Mouse (Mus musculus) thymus, postnatal 0 days (tissue): ENCODE data around the gene Nlrc4. TPM values are rescaled to one million over a fixed set of nuclear protein-coding genes. Genes with fewer than 3 reads are reported as not detected.
"Not testable (repeated sequence)": the region's sequence is repeated elsewhere in the genome, so short reads cannot be mapped to it uniquely, and the experiment has no call there.

ENCODE experiments used
- DNase-seq: peaks from one replicate; pipeline ENCODE4 v3.0.0-alpha.2; 2015; ENCODE audit warnings: low spot score
- polyA plus RNA-seq: library from polyadenylated mRNA; unstranded; fragments of >200 nt; fragmentation: Nextera tagmentation; extraction: Ambion mirVana; gene quantifications from 2 replicates; pipeline ENCODE4 v1.2.1, GENCODE M21; 2015

Nlrc4 gene
- polyA plus RNA-seq, result 0.37 and 0.47 TPM in 2 replicates

GRCm38 (mm10) chr17:74458711-74459408 is at the start of gene Nlrc4:
Gene Nlrc4, minus strand, starts transcription at chr17:74459142.
- peak; percentile 19 for DNase-seq

- peak; percentile 11 for DNase-seq
These were observed 49.7 kb upstream of the Nlrc4 start for GRCm38 (mm10) chr17:74508600-74508999.

GRCm38 (mm10) chr17:74507934-74508333 is 49.0 kb upstream of the Nlrc4 start:
- DNase-seq, result no peak

DNA sequence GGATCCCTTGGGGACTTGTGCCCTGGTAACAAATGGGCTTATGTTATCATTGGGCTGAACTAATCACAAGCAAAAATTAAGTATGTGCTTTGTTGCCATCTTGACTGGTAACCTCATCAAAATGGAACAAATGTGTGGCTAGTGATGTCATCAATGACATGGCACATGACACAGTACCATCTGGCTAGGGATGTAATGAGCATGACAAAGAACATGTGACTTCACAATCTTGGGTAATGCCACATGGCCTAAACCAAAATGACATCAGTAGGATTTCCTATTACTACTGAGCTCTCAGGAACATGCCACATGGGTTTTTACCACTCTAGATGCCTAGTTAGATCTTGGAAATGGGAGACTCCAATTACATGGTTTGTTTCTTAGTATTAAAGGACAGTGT is 42.1 kb upstream of the Nlrc4 start:
- no peak for DNase-seq

- DNase-seq, result no peak
These were observed 41.3 kb upstream of the Nlrc4 start for GRCm38 (mm10) chr17:74500204-74500603.

DNA sequence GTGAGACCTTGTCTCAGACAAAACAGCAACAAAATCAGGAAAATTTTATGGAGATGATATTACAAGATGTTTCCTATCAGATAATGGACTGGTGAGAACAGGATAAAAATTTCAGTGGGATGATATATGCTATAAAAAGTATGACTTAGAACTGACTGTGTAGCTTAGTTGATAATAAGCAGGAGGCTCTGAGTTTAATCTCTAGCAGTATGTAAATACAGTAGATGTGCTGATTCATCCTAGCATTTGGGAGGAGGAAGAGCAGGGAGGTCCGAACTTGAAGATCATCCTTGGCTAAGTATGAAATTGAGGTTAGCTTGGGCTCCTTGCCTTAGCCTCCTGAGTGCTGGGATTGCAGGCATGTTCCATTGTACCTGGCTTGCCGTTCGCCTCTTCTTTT is 32.6 kb upstream of the Nlrc4 start:
- DNase-seq, result no peak

DNA sequence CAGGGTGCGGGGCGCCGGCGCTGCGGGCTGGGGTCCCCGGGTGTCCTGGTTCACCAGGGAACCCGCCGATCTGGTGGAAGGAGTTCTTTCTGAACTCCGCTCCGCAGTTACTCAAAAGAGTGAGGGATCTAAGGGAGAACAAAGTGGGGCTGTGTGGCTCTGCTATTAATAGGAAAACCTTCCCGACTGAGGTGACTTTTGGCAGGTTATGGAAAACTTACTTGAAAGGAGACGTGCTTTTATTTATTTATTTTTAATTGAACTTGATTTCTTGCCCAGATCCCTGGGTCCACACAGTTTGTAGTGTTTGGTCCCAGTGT is 30.9 kb upstream of the Nlrc4 start:
- DNase-seq, result no peak

DNA sequence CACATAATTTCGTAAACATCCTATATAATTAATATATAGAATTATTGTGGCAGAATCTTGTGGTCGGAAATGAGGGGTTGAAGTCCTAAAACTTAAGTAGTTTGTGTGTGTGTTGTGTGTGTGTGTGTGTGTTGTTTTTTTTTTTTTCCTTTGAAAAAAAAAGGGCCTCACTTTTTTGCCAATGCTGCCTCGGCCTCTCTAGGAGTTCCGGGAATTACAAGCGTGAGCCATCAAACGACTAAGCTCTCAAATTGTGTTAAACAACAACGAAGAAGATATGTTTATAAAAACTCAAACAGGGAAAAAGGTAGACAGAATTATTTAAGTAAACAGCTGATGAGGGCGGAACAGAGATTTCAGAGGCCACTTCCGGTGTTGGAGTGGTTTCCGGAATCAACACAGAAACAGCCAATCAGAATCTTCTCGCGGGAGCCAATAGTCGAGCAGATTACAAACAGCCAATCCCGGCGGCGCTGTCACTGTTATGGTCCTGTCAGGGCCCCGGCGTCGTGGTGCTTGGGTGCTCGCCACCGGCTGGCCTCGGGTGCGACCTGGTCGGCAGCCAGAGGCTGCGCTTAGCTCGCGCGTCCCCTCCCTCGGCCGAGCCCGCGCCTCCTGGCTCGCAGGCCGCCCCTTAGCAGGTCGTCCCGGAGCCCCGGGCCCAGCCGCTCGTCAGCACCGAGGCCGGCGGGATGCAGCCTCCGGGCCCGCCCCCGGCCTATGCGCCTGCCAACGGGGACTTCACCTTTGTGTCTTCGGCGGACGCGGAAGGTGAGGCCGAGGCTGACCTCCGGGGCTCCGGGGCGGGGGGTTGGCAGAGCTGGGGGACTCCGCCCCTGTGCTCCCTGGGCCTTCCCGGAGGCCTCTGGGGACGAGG is 30.3 kb upstream of the Nlrc4 start, which contains the start of gene Yipf4:
Gene Yipf4 (plus strand): TSS at position 470 of the 877 bp plus-strand sequence.
- peak; percentile 97 for DNase-seq

DNA sequence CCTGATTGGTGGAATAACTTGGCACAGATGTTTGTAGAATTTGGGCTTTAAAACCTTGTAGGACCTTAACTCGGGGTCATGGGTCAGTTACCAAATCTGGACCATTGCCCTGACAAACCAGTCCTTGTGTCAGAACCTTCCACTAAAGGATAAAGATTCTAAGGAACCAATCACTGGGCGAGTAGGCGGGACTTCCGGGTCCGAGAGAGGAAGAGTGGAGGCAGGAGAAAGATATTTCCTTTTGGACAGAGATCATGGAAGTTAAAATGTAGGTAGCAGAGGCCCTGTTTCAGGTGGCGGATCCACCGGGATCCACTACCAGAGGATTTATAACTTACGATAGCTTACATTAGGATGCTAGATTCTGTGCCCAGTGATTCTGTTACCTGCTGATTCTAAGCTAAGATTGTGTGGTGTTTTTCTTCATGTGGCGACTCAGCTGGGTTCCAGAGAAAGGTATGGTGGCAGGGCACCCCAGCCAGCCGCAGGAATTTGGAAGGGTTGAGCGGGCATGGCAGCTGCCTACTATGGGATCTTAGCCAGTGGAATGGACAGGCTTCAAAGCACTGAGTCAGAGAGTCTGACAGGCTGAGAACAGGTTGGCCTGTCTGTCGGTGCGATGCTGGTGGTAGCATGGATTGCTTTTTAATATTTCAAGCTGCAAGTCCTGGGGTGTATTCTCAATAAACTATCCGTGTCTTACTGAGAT is 21.6 kb upstream of the Nlrc4 start:
- DNase-seq, result no peak

DNA sequence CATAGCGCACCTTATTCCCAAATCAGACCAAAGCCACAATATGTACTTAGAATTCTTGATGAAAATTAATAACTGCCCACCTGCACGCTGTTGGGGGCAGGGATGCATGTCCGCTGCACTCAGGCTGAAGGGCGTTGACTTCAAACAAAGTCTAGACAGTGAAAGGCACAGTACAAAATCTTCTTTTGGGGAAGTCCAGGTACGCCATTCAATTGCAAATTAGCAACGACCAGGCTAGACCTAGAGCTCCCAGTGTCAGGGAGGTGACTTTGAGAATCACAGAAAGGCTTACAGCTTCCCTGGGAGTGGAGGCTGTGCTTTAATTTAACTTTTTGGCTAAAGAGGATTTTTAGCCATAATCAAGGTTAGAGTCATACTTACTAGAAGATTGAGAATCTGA is 11.2 kb upstream of the Nlrc4 start:
- DNase-seq, result not testable (repeated sequence)

DNA sequence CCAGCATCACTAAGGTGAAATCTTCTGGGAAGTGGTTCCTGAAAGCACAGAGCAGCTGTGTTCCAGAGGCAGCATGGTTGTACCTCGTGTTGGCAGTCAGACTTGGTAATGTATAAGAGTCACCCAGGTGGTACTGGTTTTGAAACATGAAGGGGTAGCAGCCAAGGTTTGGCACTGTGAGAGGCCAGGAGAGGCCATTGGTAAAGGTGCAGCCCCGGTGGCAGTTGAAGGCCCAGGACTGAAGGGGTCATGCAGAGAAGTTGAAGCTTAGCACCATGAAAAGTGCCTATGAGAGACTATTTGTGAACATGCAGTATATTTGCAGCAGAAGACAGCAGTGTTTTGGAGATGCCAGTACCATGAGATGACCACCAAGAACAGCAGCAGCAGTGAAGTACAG is 9.0 kb upstream of the Nlrc4 start:
- DNase-seq, result not testable (repeated sequence)

DNA sequence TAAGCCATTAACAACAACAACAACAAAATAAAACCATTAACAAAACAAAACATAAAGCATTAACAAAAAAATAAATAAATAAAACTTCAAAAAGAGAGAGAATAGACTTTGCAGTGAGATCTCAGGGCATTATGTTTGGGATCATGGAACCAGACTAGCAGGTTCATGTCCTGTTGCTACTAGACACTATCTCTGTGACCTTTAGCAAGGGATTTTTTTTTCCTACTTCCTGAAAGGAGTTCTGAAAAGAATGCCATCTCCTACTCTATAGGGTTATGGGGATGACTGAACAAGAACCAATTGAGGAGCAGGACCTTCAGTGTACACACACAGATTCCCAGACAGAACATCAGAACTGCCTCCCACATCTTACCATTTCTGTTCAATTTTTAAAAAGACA is 4.6 kb upstream of the Nlrc4 start:
- DNase-seq, result no peak

DNA sequence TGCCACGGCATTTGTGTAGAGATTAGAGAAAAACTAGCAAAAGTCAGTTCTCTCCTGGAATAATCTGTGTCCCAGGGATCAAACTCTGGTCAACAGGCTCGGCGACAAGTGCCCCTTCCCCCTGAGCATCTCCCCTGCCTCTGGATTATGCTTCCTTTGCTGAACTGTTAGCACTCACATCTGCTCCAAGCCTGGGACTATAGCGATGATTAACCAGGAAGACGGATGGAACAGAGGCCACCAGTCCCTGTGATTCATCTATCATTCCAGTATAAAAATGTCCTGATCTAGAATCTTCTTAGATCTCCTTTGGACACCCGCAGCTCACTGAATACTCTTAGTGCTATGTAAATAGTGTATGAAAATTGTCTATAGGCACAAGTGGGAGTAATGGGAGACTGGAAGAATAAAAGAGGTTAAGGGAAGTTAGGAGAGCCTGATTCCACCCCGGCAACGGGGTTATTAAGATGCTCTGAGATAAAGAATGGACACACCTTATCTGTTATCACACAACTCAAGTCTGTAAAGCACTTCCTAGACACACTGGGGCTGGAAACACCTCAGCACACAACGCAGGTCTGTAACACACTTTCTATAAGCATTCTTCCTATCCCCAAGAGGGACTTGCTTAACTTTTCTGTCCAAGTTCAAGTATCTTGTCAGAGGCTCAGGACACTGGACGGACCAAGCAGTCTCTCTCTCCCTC is 817 bp downstream of the Nlrc4 start:
- DNase-seq, result no peak

DNA sequence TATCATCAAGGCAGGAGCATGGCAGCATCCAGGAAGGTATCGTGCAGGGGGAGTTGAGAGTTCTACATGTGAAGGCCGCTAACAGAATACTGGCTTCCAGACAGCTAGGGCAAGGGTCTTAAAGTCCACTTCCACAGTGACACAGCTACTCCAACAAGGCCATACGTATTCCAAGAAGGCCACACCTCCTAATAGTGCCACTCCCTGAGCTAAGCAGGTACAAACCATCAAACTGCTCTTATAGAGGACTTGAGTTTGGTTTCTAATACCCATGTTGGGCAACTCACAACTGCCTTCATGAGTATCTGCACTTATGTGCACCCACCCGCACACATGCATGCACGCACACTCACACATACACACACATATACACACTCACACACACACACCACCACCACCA is 2.1 kb downstream of the Nlrc4 start:
- DNase-seq, result no peak

- DNase-seq, result no peak
These were observed 3.5 kb downstream of the Nlrc4 start for GRCm38 (mm10) chr17:74455426-74455825.

DNA sequence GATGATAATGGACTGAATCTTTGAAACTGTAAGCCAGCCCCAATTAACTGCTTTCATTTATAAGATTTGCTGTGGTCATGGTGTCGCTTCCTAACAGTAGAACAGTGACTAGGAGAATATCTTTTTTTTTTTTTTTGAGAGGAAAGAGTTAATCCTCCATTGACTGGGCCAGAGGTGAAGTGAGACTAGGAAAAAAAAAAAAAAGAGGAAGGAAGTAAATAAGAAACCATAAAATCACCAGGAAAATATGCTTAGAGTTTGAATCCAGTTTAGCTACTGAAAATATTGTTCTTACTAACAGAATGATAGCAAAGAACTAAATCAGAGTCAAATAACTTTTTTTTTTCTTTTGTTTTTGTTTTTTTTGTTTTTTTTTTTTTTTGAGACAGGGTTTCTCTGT is 4.3 kb downstream of the Nlrc4 start:
- DNase-seq, result no peak

DNA sequence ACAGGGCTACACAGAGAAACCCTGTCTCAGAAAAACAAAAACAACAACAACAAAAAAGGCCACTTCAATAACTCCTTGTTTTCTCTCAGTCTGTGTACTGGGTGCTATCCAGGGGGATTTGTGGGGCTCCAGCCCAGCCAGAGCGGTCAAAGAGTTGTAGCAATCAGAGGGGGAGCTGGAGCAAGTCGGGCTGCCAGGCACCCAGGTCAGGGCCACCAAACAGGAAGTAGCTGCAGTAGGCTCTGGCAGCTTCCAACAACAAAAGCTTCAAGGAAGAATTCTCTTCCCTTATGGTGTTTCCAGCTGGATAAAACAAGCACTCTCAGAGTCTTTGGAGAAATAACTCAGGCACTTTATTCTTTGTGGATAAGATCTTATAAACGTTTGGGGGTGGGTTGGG is 5.0 kb downstream of the Nlrc4 start:
- DNase-seq, result no peak

DNA sequence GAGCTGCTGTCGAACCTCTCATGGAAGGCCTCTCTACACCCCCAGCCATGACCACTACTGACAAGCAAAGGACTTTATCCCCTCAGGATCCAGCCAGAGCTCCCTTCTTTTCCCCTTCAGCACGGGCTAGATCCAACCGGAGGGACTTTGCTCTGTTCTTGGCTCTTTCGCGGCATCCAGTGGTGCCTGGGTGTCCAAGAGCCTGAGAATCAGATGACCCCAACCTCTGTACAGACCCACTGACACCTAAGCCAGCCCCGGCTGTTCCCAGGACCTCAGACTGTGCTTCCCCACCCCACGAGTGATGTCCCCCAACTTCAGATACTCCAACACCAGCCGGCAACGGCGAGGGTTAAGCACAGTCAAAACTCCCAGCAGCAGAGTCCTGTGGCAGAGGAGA is 9.2 kb downstream of the Nlrc4 start:
- no peak for DNase-seq

GRCm38 (mm10) chr17:74440486-74440885 is 18.5 kb downstream of the Nlrc4 start:
- no peak for DNase-seq

GRCm38 (mm10) chr17:74437762-74438161 is 21.2 kb downstream of the Nlrc4 start:
- no peak for DNase-seq

GRCm38 (mm10) chr17:74432631-74433030 is 26.3 kb downstream of the Nlrc4 start:
- no peak for DNase-seq
